Mouse (Mus musculus) T-helper 2 cell (primary cell): ENCODE data around the gene Mcm2.

ENCODE experiments used
- in situ Hi-C: fragments of 300-600 bp; cut with MboI, MseI; formaldehyde crosslinking; loops from one replicate; pipeline ENCODE4 v1.15.1; 2025; ENCODE audit warnings: high pct_unique_total_duplicates

Gene Mcm2

DNA sequence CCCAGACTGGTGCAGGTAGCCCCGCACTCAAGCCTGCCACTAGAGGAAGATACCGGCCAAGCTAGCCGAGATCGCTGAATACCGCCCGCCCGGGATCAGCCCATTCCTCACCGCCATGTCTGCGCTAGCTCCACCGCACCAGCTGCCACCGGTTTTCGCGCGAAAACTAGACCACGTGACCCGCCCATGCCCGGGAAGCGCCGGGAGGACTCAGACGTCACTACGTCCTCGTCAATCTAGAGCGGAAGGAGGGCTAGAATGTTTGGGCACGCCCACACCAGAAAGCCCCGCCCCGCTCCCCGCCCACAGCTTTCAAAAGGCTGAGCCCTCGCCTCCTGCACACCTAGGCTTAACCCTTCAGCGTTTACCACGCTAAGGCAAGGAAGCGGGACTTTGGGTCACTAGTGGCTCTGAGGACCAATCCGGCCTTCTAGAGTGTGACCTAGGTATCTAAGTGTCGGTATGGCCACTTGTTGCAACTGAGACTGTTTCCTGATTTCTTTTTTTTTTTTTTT is at the start of gene Mcm2:
Gene Mcm2, minus strand, starts transcription at position 247 of the 515 bp plus-strand sequence.
- in situ Hi-C loops: no loop called here

DNA sequence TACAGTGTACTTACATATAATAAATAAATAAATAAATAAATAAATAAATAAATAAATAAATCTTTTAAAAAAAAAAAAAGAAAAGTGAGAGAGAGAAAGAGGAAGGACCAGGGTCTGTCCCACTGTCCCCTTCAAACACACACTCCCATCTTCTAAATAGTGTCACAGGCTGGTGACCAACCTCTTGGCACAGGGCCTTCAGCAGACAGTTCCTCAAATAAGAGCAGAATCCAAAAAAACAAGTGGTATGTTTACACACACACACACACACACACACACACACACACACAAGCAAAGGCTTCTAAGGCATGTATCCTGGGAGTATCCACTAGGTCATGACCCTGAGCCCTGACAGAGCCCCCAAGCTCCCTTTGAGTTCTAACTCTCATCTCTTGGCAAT is 49.2 kb upstream of the Mcm2 start:
- in situ Hi-C loops: no loop called here

DNA sequence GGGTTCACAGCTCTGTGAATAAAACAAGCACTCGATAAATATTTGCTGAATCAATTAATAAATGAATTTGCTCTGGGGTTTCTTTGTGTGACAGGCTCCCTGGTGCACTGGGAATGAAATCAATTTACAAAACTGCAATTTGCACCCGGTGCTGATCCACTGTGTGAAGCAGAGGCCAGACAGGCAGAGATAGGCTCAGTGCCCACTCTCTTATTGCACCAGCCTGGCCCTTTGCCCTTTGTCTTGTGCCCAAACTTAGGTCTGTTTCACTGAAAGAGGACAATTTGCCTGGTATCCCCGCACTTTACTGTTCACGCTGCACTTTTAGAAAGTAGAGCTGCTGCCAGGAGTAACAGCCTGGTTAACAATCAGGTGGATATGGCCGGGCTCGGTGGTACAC is 47.9 kb upstream of the Mcm2 start:
- in situ Hi-C loops: no loop called here

DNA sequence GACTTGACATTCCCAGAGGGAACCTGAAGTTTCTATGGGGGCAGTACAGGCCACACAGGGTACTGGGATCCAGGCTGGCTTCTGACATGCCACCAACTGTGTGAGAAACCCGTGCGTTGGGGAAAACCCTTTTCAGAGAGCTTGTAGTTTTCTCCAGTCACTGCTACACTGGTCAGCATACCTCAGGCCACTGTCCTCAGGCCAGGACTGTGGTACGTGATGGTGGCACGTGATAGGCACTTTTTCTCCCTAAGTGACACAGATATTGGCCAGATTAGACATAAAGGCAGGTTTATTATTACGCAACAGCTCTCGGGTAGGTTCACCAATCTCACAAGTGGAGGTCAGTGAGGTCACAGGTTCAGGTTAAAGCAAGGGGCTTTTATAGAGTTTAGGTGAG is 45.1 kb upstream of the Mcm2 start:
- in situ Hi-C loops: no loop called here

DNA sequence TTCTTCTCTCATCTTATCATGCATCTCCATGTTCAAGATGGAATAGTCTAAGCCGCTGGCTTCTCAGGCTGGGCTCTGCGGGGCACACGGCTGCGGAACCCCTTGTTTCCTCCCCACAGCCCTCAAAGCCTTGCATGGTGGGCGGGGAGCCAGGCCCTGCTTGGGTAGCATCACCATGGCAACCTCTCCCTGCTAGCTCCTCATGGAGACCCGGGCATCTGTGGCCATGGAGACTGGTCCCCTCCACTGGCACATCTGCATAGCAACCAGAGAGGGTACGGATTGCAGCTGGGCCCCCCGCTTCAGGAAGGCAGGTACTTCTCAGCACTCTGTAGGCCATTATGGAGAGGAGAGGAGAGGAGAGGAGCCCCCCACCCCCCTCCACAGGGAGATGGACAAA is 44.0 kb upstream of the Mcm2 start:
- in situ Hi-C loops: no loop called here

DNA sequence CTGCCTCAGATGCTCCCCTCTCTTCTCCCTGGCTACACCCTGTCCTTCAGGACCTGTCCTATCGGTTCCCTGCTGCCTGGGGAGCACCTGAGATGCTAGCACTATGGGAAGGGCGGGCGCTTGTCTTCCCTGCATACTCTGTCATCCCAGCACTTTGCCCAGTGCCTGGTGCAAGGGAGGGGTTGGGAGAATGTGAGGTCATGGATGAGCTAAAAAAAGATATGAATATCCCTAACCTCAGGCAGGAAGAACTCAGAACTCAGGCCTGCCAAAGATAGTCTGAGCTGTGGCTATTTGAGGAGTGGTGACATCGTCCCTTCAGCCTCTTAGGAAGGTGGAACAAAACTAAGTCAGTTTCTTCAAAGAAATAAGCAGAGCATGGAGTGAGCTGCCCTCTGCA is 43.0 kb upstream of the Mcm2 start:
- in situ Hi-C loops: no loop called here

DNA sequence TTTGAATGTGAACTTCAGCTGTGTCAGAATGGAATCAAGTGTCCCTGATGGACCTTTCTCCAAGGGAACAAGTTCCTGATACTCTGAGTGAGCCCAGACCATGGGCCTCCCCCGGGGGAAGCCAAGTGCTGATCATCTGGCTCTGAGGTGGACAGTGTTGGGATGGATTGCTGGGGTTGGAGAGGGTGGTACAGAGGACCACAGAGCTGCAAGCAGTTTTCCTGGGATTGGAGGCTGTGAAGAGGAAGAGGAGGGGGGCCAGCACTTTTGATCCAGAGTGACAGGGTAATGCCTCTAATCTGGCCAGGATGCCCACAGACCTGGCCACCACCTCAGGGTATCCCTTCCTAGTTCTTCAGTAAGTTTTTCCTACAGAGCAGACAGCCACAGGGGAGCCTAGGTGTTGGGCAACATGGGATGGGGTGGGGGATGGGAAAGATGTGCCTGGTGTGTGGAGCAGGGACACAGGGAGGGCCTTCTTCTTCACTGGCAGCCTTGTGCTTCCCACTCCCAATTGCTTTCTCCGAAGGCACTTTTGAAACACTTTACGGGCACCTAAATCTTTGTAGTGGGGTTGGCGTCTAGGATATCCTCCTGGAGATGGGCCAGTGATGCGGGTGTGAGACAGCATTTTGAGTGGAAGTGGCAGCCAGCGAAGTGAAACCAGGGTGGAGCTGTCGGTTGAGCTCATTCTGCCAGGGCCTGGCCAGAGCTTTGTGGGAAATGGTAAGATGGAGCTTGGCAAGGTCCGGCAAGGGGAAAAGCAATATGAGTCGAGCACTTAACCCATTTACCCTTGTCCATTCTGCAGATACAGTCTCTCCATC is 41.7 kb upstream of the Mcm2 start:
- in situ Hi-C loops: no loop called here

DNA sequence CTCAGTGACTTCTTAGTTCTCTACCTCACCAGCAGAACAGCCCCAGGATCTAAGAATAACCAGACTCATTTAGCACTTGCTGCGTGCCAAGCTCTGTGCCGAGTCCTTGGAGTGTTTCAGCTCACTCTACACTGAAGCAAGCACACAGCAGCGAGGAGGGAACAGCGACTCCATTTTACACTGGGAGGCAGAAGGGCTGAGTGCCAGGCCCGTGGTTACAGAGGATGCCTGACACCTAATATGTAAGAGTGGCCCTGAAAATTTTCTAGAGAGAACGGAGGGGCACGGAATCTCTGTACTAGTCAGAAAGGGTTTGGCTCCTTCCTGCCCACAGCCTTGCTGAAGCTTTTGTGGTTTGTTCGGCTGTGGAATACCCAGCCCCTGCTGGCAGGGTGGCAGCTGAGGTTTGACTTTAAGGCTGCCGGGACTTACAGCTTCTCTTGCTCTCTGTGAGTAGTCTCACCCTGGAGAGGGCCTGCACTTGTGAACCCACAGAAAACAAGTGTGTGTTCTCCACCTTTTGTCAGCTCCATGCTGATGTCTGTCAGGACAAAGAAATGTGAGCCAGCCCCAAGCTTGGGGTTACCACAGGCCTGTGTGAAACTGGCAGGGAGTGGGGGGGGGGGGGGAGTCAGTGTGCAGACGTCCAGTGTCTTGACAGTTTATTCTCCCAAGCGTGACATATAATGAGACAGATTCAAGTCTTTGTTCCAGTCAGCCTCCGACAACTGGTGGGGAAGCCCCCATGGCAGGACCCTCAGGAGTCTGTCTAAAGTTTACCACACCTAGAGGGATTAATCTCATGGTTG is 40.9 kb upstream of the Mcm2 start:
- in situ Hi-C loops: loop anchor here (5.0 to 10.0 kb wide), 3 partner anchors 335 to 613 kb away; no protein-coding TSS in a partner anchor

DNA sequence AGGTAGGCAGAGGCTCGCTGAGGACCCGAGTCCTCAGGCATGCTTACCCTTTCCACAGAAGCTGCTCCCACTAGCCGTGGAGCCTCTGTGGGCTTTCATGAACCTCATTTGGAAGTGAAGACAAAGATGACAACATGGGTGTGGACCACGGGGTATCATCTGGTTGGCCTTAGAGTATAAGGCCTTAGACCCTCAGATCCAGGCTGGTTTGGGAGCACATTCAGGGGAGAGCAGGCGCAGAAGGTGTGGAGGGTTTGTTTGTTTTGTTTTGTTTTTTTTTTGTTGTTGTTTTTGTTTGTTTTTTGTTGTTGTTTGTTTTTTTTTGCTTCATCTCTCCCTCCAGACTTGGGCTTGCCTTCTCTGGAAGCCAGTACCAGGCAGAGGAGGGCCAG is 40.1 kb upstream of the Mcm2 start:
- in situ Hi-C loops: loop anchor here (5.0 to 10.0 kb wide), 3 partner anchors 336 to 614 kb away; no protein-coding TSS in a partner anchor

DNA sequence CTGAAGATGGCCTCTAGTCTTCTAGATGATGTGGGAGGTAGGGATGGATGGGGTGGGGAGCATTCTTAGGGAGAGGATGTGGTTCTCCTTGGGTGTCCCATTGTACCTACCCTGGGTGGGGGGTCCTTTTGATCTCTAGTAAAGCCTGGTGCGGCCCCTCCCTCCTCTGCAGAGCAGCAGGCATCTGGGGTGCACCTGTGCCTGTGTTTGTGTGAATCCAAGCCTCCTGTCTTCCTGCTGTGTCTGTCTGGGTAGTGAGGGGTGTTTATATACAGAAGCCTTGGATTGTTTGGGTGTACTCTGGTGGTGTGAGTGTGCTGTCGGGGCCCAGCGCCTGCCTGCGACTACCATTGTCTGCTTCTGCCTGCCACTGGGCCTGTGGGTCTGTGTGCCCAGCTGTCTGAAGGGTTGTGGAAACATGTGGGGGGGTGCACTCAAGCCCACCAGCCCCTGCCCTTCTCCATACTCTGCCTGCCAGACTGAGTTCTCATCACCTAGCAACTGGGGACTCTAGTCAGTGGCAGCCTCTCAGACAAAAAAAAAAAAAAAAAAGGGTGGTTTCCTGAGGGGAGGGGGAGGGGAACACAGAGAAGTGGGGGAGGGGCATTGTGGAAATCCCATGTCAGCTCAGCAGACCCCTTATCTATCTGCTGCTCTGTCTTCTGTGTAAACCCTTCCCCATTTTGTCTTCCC is 39.5 kb upstream of the Mcm2 start:
- in situ Hi-C loops: loop anchor here (5.0 to 10.0 kb wide), 3 partner anchors 337 to 614 kb away; no protein-coding TSS in a partner anchor

DNA sequence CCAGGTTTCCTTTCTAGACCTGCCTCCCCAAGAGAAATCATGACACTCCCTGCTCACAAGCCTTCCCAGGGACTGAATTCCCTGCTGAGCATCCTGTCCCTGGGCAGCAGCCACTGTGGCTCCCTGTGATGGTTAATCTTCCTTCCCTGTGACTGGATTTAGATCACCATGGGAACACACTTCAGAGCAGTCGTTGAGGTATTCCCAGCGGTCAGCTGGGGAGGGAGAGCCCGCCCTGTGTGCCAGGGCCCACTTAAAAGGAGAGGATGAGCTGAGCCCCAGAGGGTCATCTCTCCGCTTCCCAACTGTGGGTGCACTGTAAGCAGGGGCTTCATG is 38.6 kb upstream of the Mcm2 start:
- in situ Hi-C loops: loop anchor here (5.0 to 10.0 kb wide), 3 partner anchors 338 to 615 kb away; no protein-coding TSS in a partner anchor

DNA sequence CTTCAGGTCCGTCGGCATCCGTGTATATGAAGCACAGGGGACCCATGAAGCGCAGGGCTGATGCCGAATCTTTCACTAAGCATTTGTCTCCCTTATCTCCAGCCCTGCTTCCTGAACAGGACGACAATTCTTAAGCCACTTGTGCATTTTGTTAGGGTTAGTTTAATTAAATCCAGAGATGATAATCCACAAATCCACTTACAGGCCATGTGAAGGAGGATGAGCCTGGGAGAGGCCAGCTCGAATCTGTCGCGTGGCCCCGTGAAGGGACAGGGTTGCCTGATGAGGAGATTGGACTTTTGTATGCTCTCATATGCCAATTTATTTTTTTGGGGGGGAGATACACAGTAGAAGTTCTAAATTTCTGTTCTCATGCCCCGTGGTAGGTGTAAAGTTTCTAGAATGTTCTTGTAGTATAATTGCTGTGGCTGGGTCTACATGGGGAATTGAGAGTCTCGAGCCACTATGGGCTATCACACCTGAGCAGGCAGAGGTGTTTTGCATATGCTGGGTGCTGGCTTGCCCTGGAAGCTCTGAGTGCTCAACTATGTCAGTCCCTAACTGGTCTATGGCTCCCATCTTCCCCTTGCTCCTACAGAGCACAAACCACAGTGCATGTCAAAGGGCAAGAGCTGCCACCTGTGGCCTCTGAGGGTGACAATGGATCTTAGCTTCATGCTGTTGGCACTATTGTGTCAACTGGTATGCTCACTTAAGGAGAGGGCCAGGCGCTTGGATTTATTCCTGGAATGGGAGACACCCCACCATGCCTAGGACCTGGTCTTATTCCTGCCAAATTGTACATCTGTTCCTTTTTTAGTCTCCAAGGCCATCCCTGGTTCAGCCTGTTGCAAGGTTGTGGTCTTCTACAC is 38.0 kb upstream of the Mcm2 start:
- in situ Hi-C loops: loop anchor here (5.0 to 10.0 kb wide), 3 partner anchors 338 to 616 kb away; no protein-coding TSS in a partner anchor

DNA sequence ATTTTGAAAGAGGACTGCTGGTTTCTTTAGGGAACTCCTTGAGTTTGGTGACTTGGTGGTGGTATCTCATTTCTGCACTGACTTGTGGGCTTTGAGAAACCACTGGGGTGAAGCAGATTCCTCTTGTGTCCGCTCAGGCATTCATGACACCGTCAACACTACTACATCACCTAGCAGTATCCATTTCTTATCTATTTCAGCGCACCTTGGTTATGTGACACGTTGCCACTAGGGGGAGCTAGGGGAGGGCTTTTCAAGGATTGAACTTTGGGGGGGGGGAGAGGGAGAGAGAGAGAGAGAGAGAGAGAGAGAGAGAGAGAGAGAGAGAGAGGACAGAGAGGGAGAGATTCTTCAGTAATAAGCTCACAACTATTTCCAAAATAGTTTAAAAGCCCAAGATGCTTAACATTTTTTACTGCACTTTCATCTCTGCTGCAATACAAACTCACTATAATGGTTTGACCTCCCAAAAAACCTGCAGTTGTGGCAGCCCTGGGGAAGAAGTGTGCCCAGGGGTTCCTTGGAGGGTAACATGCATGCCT is 37.2 kb upstream of the Mcm2 start:
- in situ Hi-C loops: loop anchor here (5.0 to 10.0 kb wide), 3 partner anchors 339 to 616 kb away; no protein-coding TSS in a partner anchor

DNA sequence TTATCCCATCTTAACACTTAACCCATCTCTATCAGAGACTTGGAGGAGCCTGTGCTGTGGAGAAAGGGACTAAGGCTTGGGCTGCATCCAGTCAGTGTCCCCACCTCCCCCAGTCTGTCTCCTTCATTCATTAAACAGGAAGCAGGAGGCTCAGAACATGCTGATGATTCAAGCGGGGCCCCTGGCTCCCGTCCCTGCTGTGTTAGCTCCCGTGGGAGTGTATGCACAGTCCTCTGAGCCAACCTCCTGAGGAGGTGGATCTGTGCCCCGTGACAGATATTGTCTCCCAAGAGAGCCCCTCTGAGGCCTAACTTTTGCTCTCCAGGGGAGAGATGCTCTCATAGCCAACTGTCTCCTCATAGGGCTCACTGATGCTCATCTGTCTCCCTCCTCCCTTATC is 36.2 kb upstream of the Mcm2 start:
- in situ Hi-C loops: loop anchor here (5.0 to 10.0 kb wide), 3 partner anchors 340 to 617 kb away; no protein-coding TSS in a partner anchor

DNA sequence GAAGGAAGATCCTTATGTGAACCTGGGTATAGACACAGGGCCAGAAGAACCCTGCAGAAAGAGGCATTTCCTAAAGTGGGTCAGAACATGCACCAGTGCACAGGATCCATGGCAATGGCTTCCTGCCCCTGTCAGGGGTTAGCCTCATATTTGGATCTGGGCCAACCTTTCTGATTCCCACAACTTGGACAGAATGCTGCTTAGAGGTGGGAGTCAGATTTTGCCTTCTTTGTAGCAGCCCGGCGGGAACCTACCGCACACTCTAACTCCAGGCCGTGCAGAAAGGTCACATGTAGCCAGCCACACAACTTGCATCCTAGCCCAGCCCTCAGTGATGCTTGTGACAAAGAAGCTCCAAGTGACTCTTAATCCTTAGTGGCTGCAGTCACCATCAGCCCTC is 35.6 kb upstream of the Mcm2 start:
- in situ Hi-C loops: loop anchor here (10.0 kb wide), 2 partner anchors 341 to 411 kb away; no protein-coding TSS in a partner anchor

DNA sequence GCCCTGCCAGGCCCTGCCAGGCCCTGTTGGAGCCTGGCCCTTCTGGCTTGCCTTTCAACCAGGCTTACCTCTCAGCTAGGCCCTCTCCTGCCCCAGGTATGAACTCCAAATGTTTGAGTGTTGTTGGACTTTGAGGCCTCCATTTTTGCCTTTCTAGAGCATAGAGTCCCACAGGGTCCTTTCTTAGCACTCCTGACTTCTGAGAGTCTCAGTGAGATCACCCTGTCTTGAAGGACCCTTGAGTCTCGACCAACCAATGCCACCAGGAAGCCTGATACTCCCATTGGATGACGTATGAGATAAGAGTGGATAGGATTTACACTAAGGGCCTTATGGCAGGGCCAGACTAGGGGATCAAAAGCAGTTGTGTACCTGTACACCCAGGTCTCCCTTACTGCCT is 32.9 kb upstream of the Mcm2 start:
- in situ Hi-C loops: loop anchor here (10.0 kb wide), 2 partner anchors 343 to 413 kb away; no protein-coding TSS in a partner anchor

DNA sequence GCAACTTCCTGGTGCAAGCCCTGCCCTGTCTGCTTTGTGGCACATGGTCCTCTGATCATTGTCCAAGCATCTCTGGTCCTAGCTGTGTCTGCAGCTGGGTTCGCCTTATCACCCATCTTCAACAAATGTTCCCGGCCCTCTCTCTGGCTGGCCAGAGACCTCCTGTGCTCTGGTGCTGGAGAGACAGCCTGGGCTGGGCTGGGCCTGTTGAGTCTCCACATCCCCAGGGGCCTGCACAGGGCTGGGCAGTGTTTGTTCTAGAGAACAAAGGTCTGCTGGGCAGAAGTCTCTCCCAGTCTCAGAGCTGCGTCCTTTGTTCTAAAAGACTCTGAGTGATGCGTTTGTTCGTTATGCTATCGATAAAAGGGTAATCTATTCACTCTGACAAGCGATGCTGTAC is 31.5 kb upstream of the Mcm2 start:
- in situ Hi-C loops: loop anchor here (10.0 kb wide), 2 partner anchors 345 to 415 kb away; no protein-coding TSS in a partner anchor

DNA sequence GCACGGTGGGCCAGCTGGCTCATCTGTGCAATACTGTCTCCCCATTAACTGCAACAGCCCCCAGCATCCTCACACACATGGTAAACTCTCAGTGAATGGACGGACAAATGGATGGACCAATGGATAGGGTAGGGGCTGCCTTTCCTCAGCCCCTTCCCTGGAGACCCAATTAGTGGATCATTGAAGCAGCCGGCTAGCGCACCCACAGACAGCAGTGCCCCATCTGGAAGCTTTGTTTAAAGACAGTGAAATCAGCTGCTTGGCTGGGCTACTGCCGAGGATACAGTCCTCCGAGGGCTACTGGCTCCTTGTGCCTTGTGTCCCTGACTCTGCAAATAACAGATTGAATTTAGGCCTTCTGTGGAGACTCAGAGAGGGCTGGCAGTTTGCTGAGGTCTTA is 30.9 kb upstream of the Mcm2 start:
- in situ Hi-C loops: no loop called here

DNA sequence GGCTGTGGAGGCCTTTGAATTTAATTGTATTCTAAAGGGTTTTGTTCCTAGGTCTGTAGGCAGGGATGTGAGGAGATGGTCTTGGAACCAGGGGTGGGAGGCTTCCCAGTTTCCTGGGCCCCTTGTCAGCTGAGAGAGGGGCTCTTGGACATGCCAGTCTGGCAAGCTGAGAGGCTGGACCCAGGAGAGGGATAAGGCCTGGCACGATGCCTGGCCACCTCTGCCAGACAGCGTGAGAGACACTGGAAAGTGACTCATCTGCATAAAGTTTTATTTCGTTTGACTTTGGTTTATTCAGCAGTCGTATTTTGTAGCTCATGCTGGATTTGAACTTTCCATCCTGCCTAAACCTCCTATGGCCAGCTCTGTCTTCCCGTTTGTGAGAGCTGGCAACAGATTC is 30.0 kb upstream of the Mcm2 start:
- in situ Hi-C loops: no loop called here

DNA sequence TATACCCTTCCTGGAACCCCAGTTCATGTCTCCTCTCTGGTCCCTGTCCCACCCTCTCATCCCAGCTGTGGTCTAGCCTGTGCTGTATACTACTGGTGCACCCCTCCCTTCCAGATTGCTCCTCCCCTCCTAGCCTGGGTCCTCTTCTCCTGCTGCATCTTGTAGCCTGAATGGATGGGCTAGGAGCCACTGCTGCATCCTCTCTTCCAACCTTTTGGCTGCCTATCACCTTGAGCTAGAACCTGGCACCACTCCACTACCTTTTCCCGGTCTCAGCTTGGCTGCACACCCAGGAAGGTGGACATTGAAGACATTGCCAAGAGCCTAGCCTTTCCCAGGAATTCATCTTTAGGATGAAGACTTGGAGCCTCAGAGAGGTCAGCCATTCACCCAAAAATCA is 29.4 kb upstream of the Mcm2 start:
- in situ Hi-C loops: no loop called here
